Mouse (Mus musculus) kidney, postnatal 4 days (tissue): ENCODE measurements at regions not wholly inside any gene's neighbourhood (a gene's known extent, or its start where the extent isn't known, plus 50 kb on each side); places are given as distances from the start of the nearest gene placed in this dataset.
A peak's percentile ranks its signal among the peaks of the same experiment; 100 is the strongest.

Experiments used
- DNase-seq, 2 experiments: peaks; one replicate each; pipeline ENCODE4 v3.0.0; 2021; ENCODE audit warnings: mixed read lengths in 2 of 2

GRCm38 (mm10) chr14:111149653-111150052, 394.7 kb upstream of the Slitrk6 start:
- DNase-seq, result peak; percentile 5 to 24

DNA sequence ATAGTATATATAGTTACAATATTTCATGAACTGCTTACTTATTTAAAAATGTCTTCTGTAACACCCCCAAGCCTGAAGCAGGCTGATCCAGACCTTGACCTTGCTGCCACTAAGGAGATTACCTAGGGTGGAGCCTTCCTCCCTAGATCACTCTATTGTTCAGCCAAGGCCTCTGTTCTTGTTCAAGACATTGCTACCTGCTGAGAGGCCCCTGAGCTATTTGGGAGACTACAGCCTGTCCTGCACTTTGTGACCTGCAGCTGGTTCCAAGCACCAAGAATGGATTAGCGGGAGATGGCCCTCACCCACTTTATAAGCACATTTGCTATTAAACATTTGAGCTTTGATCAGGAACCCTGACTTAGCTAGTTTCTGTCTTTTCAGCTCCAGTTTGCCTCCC, 361.7 kb upstream of the Slitrk6 start:
- DNase-seq, result no peak

- DNase-seq, result no peak
Measured at GRCm38 (mm10) chr14:111103579-111103978, 348.6 kb upstream of the Slitrk6 start.

DNA sequence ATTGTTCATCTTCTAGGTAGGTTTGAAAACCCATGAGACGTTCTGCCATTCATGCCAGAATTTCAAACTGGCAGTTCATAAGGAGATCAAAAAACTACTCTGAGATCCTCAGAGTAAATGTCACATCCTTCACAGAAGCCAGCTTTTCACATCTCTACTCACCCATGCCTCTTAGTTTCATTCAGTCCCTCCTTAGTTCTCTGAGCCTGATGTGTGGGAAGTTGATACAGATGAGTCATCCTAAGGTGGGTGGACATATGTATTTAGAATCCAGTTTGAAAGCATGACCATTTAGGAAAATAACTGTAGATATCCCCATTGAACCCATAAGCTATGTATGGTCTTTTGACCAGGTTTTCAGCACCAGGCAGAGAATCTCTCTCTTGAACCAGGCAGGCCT, 345.3 kb upstream of the Slitrk6 start:
- DNase-seq, result no peak

GRCm38 (mm10) chr14:111096229-111096628, 341.3 kb upstream of the Slitrk6 start:
- no peak for DNase-seq

DNA sequence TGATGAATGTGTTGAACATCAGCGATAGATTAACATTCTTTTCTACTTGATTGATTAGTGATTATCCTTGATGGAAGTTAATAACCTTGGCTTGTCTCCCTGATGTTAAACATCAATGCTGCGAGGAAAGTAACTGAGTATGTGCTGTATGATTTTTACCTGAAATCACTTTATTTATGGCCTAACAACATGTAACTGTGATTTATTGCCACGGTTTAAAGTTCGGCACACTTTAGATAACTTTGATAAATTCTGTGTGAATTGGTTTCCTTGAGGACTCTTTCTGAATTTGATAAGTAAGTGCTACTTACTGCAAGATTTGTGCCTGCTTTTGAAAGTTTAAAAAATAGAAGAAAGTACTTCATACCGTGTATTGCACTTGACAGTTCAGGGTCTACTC, 319.6 kb upstream of the Slitrk6 start:
- no peak for DNase-seq

DNA sequence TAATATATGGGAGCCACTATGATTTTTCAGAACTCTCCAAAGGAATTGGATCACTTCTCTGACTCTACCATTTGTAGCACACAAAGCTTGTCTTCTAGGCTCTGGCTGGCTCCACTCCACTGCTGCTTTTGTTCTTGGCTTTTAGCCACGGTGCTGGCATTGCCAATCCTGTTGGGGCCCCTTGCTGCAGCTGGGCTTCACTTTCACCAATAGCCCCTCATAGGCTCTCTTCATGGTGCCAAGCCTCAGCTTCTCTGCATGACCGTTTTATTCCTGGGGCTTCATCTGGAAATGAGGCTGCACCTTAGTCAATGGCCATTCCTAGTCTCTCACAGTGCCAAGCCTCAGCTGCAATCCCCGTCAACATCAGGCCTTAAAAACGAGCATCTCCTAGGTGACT, 318.6 kb upstream of the Slitrk6 start:
- DNase-seq, result no peak
